Mouse (Mus musculus) layer of hippocampus, postnatal 25 days (tissue): ENCODE results near the gene Vezf1. TPM values are rescaled to one million over a fixed set of nuclear protein-coding genes. Genes with fewer than 3 reads are reported as not detected.
A peak's percentile ranks its signal among the peaks of the same experiment; 100 is the strongest.

ENCODE experiments used
- DNase-seq, 2 experiments: peaks; one replicate each; pipeline ENCODE4 v3.0.0; 2022; ENCODE audit warnings: mixed read lengths in 2 of 2, low spot score in 1 of 2; ENCODE audit errors: extremely low spot score in 1 of 2
- total RNA-seq, 2 experiments: library from RNA; stranded (reverse); gene quantifications; 2 replicates each; pipeline ENCODE4 v1.2.3; 2021

The Vezf1 gene
- total RNA-seq, 2 experiments from 2014 or later, result 22.1 TPM

GRCm38 (mm10) chr11:88118817-88119642 lies 51.0 kb downstream of the Vezf1 start:
- peak; percentile 37 to 38 for DNase-seq

GRCm38 (mm10) chr11:88122545-88122944 lies 54.5 kb downstream of the Vezf1 start:
- no peak for DNase-seq

- no peak for DNase-seq
Observed at GRCm38 (mm10) chr11:88123021-88123420, 54.9 kb downstream of the Vezf1 start.

- no peak for DNase-seq
Observed at GRCm38 (mm10) chr11:88123731-88124130, 55.7 kb downstream of the Vezf1 start.

- DNase-seq, result no peak
Observed at GRCm38 (mm10) chr11:88125483-88125882, 57.4 kb downstream of the Vezf1 start.

- DNase-seq, result no peak
Observed at GRCm38 (mm10) chr11:88126306-88126793, 58.3 kb downstream of the Vezf1 start.

- DNase-seq, result no peak
Observed at GRCm38 (mm10) chr11:88128461-88128860, 60.4 kb downstream of the Vezf1 start.

GRCm38 (mm10) chr11:88129281-88129680 lies 61.2 kb downstream of the Vezf1 start:
- DNase-seq, result no peak

- DNase-seq, result no peak
Observed at GRCm38 (mm10) chr11:88129935-88130334, 61.9 kb downstream of the Vezf1 start.

- no peak for DNase-seq
Observed at GRCm38 (mm10) chr11:88131847-88132246, 63.8 kb downstream of the Vezf1 start.

Other genes with a start within 250 kb of the Vezf1 start
- 1 to 10 TPM in 1 of 2 experiments, under 1 TPM in 1; 0.45 to 1.0 TPM for gene Lpo, start 240.0 kb upstream of the Vezf1 start, total RNA-seq
- gene Mks1, start 215.1 kb upstream of the Vezf1 start, total RNA-seq, result 1 to 10 TPM; 5.3 to 6.2 TPM
- under 1 TPM; 0.10 to 0.21 TPM for gene Epx, start 192.7 kb upstream of the Vezf1 start, total RNA-seq
- not detected for gene Olfr462, start 176.0 kb upstream of the Vezf1 start, total RNA-seq
- not detected for gene Olfr463, start 170.9 kb upstream of the Vezf1 start, total RNA-seq
- gene Olfr464, start 147.3 kb upstream of the Vezf1 start, total RNA-seq, result not detected
- 100 to 1,000 TPM; 435 to 462 TPM for gene Dynll2, start 80.7 kb upstream of the Vezf1 start, total RNA-seq
- gene Srsf1, start 20.9 kb upstream of the Vezf1 start, total RNA-seq, result 100 to 1,000 TPM; 191 to 221 TPM
- gene Cuedc1, start 29.8 kb downstream of the Vezf1 start, total RNA-seq, result 10 to 100 TPM; 26.0 to 33.3 TPM
- 10 to 100 TPM; 66.1 to 66.6 TPM for gene Mrps23, start 136.1 kb downstream of the Vezf1 start, total RNA-seq
- gene Ccdc182, start 225.8 kb downstream of the Vezf1 start, total RNA-seq, result not detected